Mouse (Mus musculus) heart, embryonic 15.5 days (tissue): ENCODE measurements at regions not wholly inside any gene's neighbourhood (a gene's known extent, or its start where the extent isn't known, plus 50 kb on each side); places are given as distances from the start of the nearest gene placed in this dataset.

ENCODE experiments used
- ATAC-seq: fragments of 200-750 bp; cut with Nextera tagmentation; replicated peaks from 2 replicates; pipeline ENCODE4 v1.8.0; 2017; ENCODE audit warnings: low read depth, moderate TSS enrichment; ENCODE audit not compliant: insufficient number of reproducible peaks, insufficient read depth, low FRiP score
- H3K27ac ChIP-seq: fragments of 300-500 bp; sonication (generic); 2 replicates; pipeline ENCODE4 v1.5.1; 2015; ENCODE audit warnings: mild to moderate bottlenecking, inconsistent platforms
- H3K27me3 ChIP-seq: fragments of 300-500 bp; sonication (generic); 2 replicates; pipeline ENCODE4 v1.6.1; 2015; ENCODE audit warnings: inconsistent platforms
- H3K36me3 ChIP-seq: fragments of 300-500 bp; sonication (generic); 2 replicates; pipeline ENCODE4 v1.6.1; 2015; ENCODE audit warnings: mild to moderate bottlenecking, inconsistent platforms
- H3K4me1 ChIP-seq: fragments of 300-500 bp; sonication (generic); replicated peaks from 2 replicates; pipeline ENCODE4 v1.6.1; 2015; ENCODE audit warnings: inconsistent platforms
- H3K4me2 ChIP-seq: fragments of 300-500 bp; sonication (generic); 2 replicates; pipeline ENCODE4 v1.6.1; 2015; ENCODE audit warnings: inconsistent platforms, mild to moderate bottlenecking, moderate library complexity
- H3K4me3 ChIP-seq: fragments of 300-500 bp; sonication (generic); 2 replicates; pipeline ENCODE4 v1.5.1; 2015; ENCODE audit warnings: mild to moderate bottlenecking, inconsistent platforms
- H3K9ac ChIP-seq: fragments of 300-500 bp; sonication (generic); 2 replicates; pipeline ENCODE4 v1.6.1; 2015; ENCODE audit warnings: mild to moderate bottlenecking, inconsistent platforms
- H3K9me3 ChIP-seq: fragments of 300-500 bp; sonication (generic); replicated peaks from 2 replicates; pipeline ENCODE4 v1.6.1; 2016; ENCODE audit warnings: inconsistent platforms
- WGBS: fragments of 180-500 bp; shearing (Covaris S2); methylation state at CpG from one replicate; pipeline ENCODE4 v1.1.7; 2015; ENCODE audit warnings: mixed read lengths; 5-methylcytosine and 5-hydroxymethylcytosine counted together

DNA sequence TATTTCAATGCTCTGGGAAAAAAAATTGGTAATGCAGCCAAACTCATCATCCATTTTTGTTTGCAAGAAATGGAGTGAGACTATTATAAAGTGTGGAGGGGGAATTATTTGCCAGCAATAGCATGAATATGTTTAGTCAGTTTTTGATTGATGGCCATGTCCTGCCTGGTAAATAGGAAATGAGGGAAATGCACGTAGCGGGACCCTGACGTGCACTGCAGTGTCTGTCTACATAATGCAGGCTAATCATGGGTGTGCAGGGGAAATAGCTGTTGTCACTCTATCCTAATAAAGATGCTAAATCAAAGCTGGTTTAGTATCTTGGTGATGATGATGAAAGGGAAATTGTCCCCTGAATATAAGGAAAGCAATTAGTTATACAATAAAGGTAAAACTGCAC is 251.9 kb upstream of the Mon1b start:
- Histone ChIP-seq H3K27me3 (no peaks in the 10 kb centered on the region), H3K27ac (peak overlapping the region; percentile 72), H3K4me3 (no peak overlapping the region), H3K9me3 (no peaks in the 10 kb centered on the region), H3K9ac (no peak overlapping the region), H3K36me3 (no peaks in the 10 kb centered on the region), H3K4me2 (no peak overlapping the region), H3K4me1 (peaks cover 7% of the 10 kb centered on the region)
- no peak for ATAC-seq
- WGBS, result 39% methylated on average over 3 of the region's 3 CpGs

DNA sequence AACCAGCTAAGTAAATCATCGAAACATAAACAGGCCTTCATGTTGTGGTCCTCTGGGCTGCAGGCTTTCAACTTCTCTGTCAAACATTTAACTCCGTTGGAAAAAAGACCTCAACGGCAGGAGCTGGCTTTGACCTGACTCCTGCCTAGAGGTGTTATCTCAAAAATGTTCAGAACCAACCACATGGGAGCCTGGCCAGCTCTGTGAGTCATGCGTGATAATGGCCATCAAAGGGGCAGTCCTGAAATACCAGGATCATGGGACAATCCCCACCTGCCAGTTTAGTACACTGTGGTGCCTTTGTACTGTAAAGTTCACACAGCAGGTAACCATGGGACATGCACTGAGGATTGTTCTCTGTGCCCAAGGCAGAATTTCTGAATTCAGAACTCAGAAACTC is 251.4 kb upstream of the Mon1b start:
- 17% methylated on average over 4 of the region's 4 CpGs for WGBS
- ATAC-seq, result peak; percentile 88
- Histone ChIP-seq H3K4me1 (peaks cover 7% of the 10 kb centered on the region), H3K27me3 (no peaks in the 10 kb centered on the region), H3K27ac (peak overlapping the region; percentile 72), H3K4me2 (no peak overlapping the region), H3K9me3 (no peaks in the 10 kb centered on the region), H3K9ac (no peak overlapping the region), H3K36me3 (no peaks in the 10 kb centered on the region), H3K4me3 (no peak overlapping the region)

DNA sequence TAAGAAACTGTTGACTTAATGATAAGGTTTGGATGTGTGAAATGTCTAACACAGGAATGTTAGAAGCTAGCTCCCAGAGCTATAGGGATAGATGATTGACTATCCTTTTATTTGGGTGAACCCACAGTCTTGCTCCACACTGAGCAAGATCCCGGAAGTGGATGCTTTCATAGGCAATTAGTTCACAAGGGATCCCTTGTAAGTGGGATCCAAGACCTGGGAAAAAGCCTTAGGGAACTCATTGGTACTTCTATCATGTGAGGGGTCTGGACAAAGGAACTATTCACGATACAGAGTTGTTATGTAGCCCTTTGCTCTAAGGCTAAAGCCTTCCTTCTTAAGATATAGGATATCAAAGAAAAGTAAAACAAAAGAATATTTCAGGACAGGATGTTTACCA is 245.9 kb upstream of the Mon1b start:
- Histone ChIP-seq H3K36me3 (no peaks in the 10 kb centered on the region), H3K27ac (no peak overlapping the region), H3K4me2 (no peak overlapping the region), H3K9ac (no peak overlapping the region), H3K9me3 (no peaks in the 10 kb centered on the region), H3K4me1 (no peaks in the 10 kb centered on the region), H3K4me3 (no peak overlapping the region), H3K27me3 (no peaks in the 10 kb centered on the region)
- WGBS, result 56% methylated on average over 2 of the region's 2 CpGs
- ATAC-seq, result no peak

DNA sequence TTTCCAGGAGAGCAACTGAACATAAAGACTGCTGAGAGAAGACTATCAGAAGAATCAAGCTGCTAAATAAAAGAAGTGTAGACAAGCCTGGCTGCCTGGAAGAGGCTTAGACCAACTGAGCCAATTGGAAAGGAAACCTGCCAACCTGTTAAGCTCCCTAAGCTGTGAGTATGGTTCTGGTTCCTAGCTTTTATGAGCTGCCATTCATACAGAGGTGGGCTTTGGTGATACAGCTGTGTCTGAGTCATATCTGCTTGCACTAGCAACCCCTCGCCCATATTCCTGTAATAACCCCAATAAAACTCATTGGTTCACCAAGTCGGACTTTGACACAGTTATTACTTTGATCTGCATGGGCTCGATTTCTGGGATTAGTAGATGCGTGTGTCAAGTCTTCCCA is 245.3 kb upstream of the Mon1b start:
- H3K4me3 ChIP-seq, result no peak overlapping the region
- no peaks in the 10 kb centered on the region for H3K27me3 ChIP-seq
- H3K9me3 ChIP-seq, result no peaks in the 10 kb centered on the region
- no peak overlapping the region for H3K9ac ChIP-seq
- no peak overlapping the region for H3K4me2 ChIP-seq
- 70% methylated on average over 4 of the region's 4 CpGs for WGBS
- H3K4me1 ChIP-seq, result no peaks in the 10 kb centered on the region
- no peak for ATAC-seq
- H3K36me3 ChIP-seq, result no peaks in the 10 kb centered on the region
- no peak overlapping the region for H3K27ac ChIP-seq

DNA sequence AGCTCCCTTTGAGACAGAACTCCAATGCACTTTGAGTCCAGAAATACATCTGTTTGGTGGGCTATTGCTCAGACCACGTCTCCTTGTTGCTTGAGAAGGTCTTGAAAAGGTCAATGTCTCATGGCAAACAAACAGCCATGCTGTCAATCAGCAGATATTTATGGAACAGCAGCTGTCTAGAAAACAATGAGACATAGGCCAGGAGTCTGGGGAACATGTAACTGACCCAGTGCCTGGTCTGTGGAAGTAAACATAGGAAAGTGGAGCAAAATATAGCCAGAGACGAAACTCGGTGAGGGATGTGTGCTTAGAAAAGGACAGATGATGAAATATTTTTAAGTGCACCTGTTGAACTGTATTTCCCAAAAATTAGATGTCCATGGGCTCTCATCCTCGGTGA is 241.1 kb upstream of the Mon1b start:
- Histone ChIP-seq H3K4me1 (no peaks in the 10 kb centered on the region), H3K9ac (no peak overlapping the region), H3K27me3 (no peaks in the 10 kb centered on the region), H3K36me3 (no peaks in the 10 kb centered on the region), H3K4me2 (no peak overlapping the region), H3K9me3 (no peaks in the 10 kb centered on the region), H3K4me3 (no peak overlapping the region), H3K27ac (no peak overlapping the region)
- 51% methylated on average over 4 of the region's 4 CpGs for WGBS
- no peak for ATAC-seq

DNA sequence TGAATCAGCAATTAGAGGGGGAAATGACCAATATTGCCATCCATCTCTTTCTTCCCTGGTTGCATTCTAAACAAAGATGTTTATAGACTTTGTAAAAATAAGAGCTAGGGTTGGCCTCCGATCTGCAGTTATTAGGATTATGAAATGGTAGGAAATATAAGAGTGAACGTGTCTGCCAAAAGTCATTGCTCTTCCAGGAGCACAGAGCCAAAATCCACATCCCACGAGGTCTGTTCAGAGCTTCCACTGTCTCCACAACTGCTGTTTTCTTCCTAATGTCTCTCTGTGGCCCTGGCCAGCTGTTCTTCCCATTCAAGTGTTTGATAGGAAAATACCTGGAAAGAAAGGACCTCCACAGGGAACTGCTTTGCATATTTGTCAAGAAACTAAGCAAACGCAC is 230.2 kb upstream of the Mon1b start:
- Histone ChIP-seq H3K27me3 (no peaks in the 10 kb centered on the region), H3K27ac (no peak overlapping the region), H3K4me1 (no peaks in the 10 kb centered on the region), H3K4me2 (no peak overlapping the region), H3K4me3 (no peak overlapping the region), H3K9me3 (no peaks in the 10 kb centered on the region), H3K9ac (no peak overlapping the region), H3K36me3 (no peaks in the 10 kb centered on the region)
- WGBS, result 50% methylated on average over 4 of the region's 4 CpGs
- no peak for ATAC-seq

DNA sequence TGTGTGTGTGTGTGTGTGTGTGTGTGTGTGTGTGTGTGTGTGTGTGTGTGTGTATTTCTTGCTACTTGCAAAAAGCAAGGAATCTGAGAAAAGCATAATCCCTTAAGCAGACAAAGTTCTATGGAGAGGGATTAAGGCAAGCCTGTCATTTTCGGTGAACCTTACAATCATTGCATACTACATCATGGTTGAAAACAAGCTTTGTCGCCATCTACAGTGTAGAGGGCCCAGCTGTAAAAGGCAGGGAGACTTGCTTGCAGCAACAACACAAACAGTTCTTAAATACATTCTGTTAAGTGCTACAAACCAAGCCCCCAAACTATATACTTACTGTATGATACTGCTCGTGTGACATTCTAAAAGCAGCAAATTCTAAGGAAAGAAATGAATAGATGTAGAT is 216.0 kb upstream of the Mon1b start:
- H3K27ac ChIP-seq, result no peak overlapping the region
- no peak overlapping the region for H3K4me3 ChIP-seq
- 80% methylated on average over 3 of the region's 3 CpGs for WGBS
- H3K9me3 ChIP-seq, result no peaks in the 10 kb centered on the region
- H3K4me1 ChIP-seq, result no peaks in the 10 kb centered on the region
- no peak overlapping the region for H3K4me2 ChIP-seq
- no peak overlapping the region for H3K9ac ChIP-seq
- ATAC-seq, result no peak
- H3K36me3 ChIP-seq, result no peaks in the 10 kb centered on the region
- no peaks in the 10 kb centered on the region for H3K27me3 ChIP-seq

DNA sequence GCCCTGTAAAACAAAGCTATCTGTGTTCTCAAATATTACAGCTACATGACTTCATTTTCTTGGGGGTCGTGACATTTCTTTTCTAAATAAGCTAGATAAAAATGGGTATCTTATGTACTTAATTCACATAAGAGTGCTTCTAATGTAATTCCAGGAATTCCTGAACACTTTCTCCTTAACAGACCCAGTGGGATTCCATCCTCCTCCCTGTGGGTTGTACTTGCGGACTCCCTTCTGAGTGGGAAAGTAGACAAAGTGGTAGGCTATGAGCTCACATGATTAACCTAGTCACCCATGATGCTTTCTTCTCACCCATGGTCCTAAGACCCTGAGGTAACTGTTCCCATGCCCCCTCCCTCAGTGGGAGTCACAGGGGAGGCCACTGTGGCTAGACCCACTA is 212.7 kb upstream of the Mon1b start:
- no peaks in the 10 kb centered on the region for H3K27me3 ChIP-seq
- no peaks in the 10 kb centered on the region for H3K4me1 ChIP-seq
- no peak overlapping the region for H3K4me3 ChIP-seq
- H3K9ac ChIP-seq, result no peak overlapping the region
- H3K9me3 ChIP-seq, result no peaks in the 10 kb centered on the region
- ATAC-seq, result no peak
- WGBS, result 66% methylated on average over 2 of the region's 2 CpGs
- H3K27ac ChIP-seq, result no peak overlapping the region
- no peaks in the 10 kb centered on the region for H3K36me3 ChIP-seq
- no peak overlapping the region for H3K4me2 ChIP-seq

DNA sequence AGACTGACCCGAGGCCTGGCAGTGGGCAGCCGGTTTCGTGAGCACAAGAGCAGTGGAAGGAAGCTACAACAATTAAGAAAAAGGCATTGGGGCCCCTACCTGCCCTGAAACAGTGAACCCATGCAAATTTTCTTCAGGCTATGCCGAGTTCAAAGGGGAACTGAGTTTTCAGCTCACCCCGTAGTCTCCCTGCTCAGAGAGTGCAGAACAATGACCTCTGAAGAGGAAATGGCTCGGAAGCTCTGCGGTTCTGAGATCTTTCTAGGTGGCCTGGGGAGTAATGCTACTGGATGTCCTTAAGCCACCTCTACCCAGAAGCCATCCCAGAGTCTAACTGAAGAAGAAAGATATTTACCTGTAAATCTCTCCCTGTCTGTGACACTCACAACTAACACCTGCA is 196.3 kb upstream of the Mon1b start:
- Histone ChIP-seq H3K36me3 (no peaks in the 10 kb centered on the region), H3K27ac (no peak overlapping the region), H3K9me3 (no peaks in the 10 kb centered on the region), H3K4me1 (no peaks in the 10 kb centered on the region), H3K9ac (no peak overlapping the region), H3K27me3 (no peaks in the 10 kb centered on the region), H3K4me2 (no peak overlapping the region), H3K4me3 (no peak overlapping the region)
- 63% methylated on average over 7 of the region's 7 CpGs for WGBS
- no peak for ATAC-seq

DNA sequence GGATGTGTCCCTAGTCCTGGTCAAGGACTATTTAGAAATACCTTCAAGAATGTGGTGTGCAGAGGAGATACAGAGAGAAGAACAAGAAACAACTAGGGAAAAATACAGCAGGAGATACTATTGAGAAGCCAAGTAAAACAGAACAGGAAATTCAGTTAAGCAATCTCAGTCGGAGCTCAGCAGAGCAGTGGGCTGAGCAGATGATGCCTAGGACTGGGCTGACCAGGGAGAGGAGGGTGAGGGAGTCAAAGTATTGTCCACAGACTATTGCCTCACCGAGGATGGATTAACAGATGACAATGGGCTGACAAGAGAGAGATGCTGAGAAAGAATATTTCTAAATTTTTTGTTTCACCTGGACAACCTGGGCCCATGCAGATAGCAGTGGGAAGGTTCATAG is 181.4 kb upstream of the Mon1b start:
- no peak overlapping the region for H3K4me2 ChIP-seq
- no peaks in the 10 kb centered on the region for H3K4me1 ChIP-seq
- ATAC-seq, result no peak
- H3K27me3 ChIP-seq, result no peaks in the 10 kb centered on the region
- H3K9me3 ChIP-seq, result no peaks in the 10 kb centered on the region
- H3K27ac ChIP-seq, result no peak overlapping the region
- WGBS, result 55% methylated on average over 2 of the region's 2 CpGs
- H3K36me3 ChIP-seq, result no peaks in the 10 kb centered on the region
- H3K9ac ChIP-seq, result no peak overlapping the region
- no peak overlapping the region for H3K4me3 ChIP-seq

DNA sequence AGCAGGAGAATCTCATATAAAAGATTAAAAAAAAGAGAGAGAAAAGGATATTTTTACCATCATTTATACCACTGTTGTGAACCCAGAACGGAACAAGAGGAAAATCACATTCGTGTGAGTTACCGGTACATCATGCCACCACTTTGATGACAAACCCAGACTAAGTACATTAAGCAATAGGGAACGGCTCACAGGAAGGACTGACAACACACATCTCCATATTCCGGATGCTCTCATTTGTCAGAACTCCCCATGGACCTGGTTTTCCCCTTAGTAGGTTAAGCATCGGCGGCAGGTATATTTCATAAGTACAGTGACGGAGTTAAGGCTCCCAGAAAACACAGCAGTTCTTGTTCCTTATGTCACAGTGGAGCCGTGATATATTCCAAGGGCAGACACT is 170.8 kb upstream of the Mon1b start:
- 84% methylated on average over 9 of the region's 9 CpGs for WGBS
- H3K9me3 ChIP-seq, result no peaks in the 10 kb centered on the region
- ATAC-seq, result no peak

DNA sequence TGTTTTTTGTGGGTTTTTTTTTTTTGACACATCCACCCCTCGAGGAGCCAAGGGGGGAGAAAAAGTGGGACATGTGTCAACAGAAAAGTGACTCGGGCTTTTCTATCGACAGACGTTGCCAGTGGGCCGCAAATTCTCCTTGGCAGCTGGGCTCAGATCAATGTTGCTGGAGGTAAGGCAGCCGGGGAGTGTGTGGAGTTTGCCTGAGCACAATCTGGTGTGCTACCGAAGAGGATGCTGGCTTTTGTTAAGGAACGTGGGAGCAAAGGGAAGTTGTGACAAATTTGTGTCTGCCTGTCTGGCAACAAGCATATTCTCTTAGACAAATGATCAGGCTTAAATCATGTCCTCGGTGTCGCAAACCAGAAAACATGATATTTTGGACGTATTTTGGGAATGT is 170.2 kb upstream of the Mon1b start:
- Histone ChIP-seq H3K9me3 (no peaks in the 10 kb centered on the region), H3K27me3 (no peaks in the 10 kb centered on the region), H3K4me2 (no peak overlapping the region), H3K4me3 (no peak overlapping the region), H3K9ac (no peak overlapping the region), H3K27ac (no peak overlapping the region), H3K36me3 (no peaks in the 10 kb centered on the region), H3K4me1 (no peaks in the 10 kb centered on the region)
- WGBS, result 62% methylated on average over 11 of the region's 11 CpGs
- no peak for ATAC-seq

More for the DNA sequence above, 170.8 kb upstream of the Mon1b start:
- Histone ChIP-seq H3K4me2 (no peak overlapping the region), H3K9ac (no peak overlapping the region), H3K27ac (no peak overlapping the region), H3K27me3 (no peaks in the 10 kb centered on the region), H3K36me3 (no peaks in the 10 kb centered on the region), H3K4me1 (no peaks in the 10 kb centered on the region), H3K4me3 (no peak overlapping the region)

DNA sequence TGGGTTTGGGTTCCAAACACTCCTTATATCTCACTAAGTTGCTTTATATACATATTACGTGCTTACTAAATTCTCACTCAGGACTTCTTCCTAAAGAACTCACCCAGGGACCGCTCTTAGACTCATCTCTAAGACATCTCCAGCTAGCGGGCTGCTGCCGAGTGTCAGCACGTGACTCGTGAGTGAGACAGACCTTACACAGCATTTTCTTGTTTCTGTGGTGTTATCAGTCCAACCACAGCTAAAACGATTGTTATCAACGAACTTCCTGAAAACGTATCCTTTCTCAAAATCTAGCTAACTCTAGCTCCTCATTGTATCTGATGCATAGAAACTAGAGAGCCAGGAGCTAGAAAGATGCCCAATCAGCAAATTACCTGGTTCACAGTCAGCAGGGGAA is 168.7 kb upstream of the Mon1b start:
- no peak for ATAC-seq

More for the DNA sequence above, 168.7 kb upstream of the Mon1b start:
- Histone ChIP-seq H3K4me1 (no peaks in the 10 kb centered on the region), H3K9me3 (no peaks in the 10 kb centered on the region), H3K9ac (no peak overlapping the region), H3K36me3 (no peaks in the 10 kb centered on the region), H3K4me3 (no peak overlapping the region), H3K4me2 (no peak overlapping the region), H3K27ac (no peak overlapping the region), H3K27me3 (no peaks in the 10 kb centered on the region)
- 71% methylated on average over 9 of the region's 9 CpGs for WGBS
